Comparison of ENCODE assay signal across 15 mouse cellular contexts in the genomic region with DNA sequence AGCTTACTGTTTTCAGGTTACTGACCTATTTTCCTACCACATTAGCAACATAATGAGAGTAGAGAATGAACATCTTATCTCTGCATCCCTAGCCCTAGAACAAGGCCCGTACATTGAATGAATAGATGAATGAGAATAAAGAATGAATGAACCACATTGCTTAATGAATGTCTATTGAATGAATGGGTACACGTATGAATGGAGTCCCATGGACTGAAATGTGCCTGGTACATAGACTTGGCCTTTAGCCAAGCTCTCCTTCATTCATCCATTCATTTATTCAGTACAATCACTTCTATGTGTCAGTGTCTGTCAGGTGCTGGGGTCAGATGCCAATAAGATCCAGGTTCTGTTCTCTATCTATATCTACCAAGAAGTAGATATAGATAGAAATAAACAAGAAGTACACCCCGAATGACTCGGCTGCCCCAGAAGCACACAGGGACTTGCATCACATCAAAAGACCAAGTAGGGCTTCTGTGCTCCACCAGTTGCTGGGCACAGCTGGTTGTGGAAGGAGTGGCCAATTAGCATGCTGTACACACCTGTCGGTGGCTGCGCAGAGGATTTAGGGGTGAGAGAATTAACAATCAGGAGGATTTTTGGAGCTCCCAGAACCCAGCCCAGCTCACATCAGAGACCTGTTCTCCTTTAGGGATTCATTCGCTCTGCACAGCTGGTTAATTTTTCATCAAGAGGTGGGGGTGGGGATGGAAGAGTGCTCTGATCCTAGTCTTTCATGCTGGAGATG.
DNase-seq lines count a peak whose midpoint lies in the region; ATAC-seq and TF ChIP-seq lines count a peak whose summit lies in the region.
"Had no signal": no experiment of that assay in that cellular context is flagged by ENCODE, and none has a peak within 500 bp of the region (broad histone marks: within the 10 kb centered on the region; RNA-seq: fewer than 3 reads in every experiment).

No protein-coding gene starts in this region.

- no peak for TF ChIP-seq POLR2A in lung, adult 2 months (IDR thresholded peaks at IDR 0.05; ENCODE audit: borderline replicate concordance, extremely low read depth, low read depth, low read length)

- no peaks in the 10 kb centered on the region for H3K36me3 ChIP-seq in hindbrain, embryonic 10.5 days
- H3K36me3 ChIP-seq in hindbrain, embryonic 14.5 days (replicated peaks; ENCODE audit: control insufficient read depth, insufficient read depth): no peaks in the 10 kb centered on the region
- no peaks in the 10 kb centered on the region for H3K36me3 ChIP-seq in forebrain, embryonic 12.5 days (replicated peaks)
- no peaks in the 10 kb centered on the region for H3K36me3 ChIP-seq in hindbrain, postnatal 0 days (ENCODE audit: insufficient read depth, low read length)
- no peaks in the 10 kb centered on the region for H3K36me3 ChIP-seq in neural tube, embryonic 12.5 days
- H3K36me3 ChIP-seq: intestine, embryonic 15.5 days; lung, embryonic 15.5 days had no signal

- no peak; the same call in 1 of the 2 replicates for ATAC-seq in hindbrain, embryonic 14.5 days (ENCODE audit: low FRiP score)
- ATAC-seq in forebrain, embryonic 12.5 days (ENCODE audit: low FRiP score): peak; percentile 80
- ATAC-seq in hindbrain, postnatal 0 days: peak; percentile 36; the same call in 1 of the 2 replicates
- ATAC-seq in neural tube, embryonic 12.5 days (ENCODE audit: low FRiP score, low read depth): peak; percentile 13; the same call in 1 of the 2 replicates
- ATAC-seq: intestine, embryonic 15.5 days had no signal

- no peaks in the 10 kb centered on the region for H3K9me3 ChIP-seq in hindbrain, embryonic 10.5 days
- H3K9me3 ChIP-seq in hindbrain, embryonic 14.5 days (ENCODE audit: control insufficient read depth, low read length): no peaks in the 10 kb centered on the region
- H3K9me3 ChIP-seq in forebrain, embryonic 12.5 days: no peaks in the 10 kb centered on the region
- no peaks in the 10 kb centered on the region for H3K9me3 ChIP-seq in hindbrain, postnatal 0 days (ENCODE audit: low read length)
- H3K9me3 ChIP-seq in neural tube, embryonic 12.5 days: no peaks in the 10 kb centered on the region
- H3K9me3 ChIP-seq: intestine, embryonic 15.5 days; lung, embryonic 15.5 days had no signal

- no peaks in the 10 kb centered on the region for H3K27me3 ChIP-seq in hindbrain, embryonic 10.5 days (ENCODE audit: insufficient read depth, poor library complexity, severe bottlenecking)
- no peaks in the 10 kb centered on the region for H3K27me3 ChIP-seq in hindbrain, embryonic 14.5 days (ENCODE audit: control insufficient read depth, insufficient read depth, low read length)
- H3K27me3 ChIP-seq in forebrain, embryonic 12.5 days: no peaks in the 10 kb centered on the region
- no peaks in the 10 kb centered on the region for H3K27me3 ChIP-seq in hindbrain, postnatal 0 days (ENCODE audit: insufficient read depth, low read length)
- no peaks in the 10 kb centered on the region for H3K27me3 ChIP-seq in neural tube, embryonic 12.5 days (replicated peaks)
- H3K27me3 ChIP-seq: intestine, embryonic 15.5 days; lung, embryonic 15.5 days had no signal

- no peak for TF ChIP-seq CTCF in hindbrain, postnatal 0 days (IDR thresholded peaks at IDR 0.05; ENCODE audit: low read depth)
- no peak for TF ChIP-seq CTCF in lung, adult 2 months (IDR thresholded peaks at IDR 0.05; ENCODE audit: insufficient read depth, low read length)

- peaks cover 58% of the 10 kb centered on the region for H3K4me1 ChIP-seq in hindbrain, embryonic 10.5 days (replicated peaks)
- H3K4me1 ChIP-seq in hindbrain, embryonic 14.5 days (replicated peaks; ENCODE audit: control insufficient read depth, insufficient read depth, low read length): peaks cover 44% of the 10 kb centered on the region
- H3K4me1 ChIP-seq in forebrain, embryonic 12.5 days: peaks cover 60% of the 10 kb centered on the region
- H3K4me1 ChIP-seq in hindbrain, postnatal 0 days (ENCODE audit: insufficient read depth, low read length): peaks cover 12% of the 10 kb centered on the region; the same call in 1 of the 2 replicates
- H3K4me1 ChIP-seq in neural tube, embryonic 12.5 days: peaks cover 62% of the 10 kb centered on the region
- H3K4me1 ChIP-seq in lung, adult 2 months (ENCODE audit: control insufficient read depth, insufficient read depth, low read length): no peaks in the 10 kb centered on the region

- H3K9ac ChIP-seq in hindbrain, embryonic 14.5 days: no peak overlapping the region
- no peak overlapping the region for H3K9ac ChIP-seq in forebrain, embryonic 12.5 days
- no peak overlapping the region for H3K9ac ChIP-seq in hindbrain, postnatal 0 days (replicated peaks; ENCODE audit: low read length)
- H3K9ac ChIP-seq in neural tube, embryonic 12.5 days: no peak overlapping the region
- H3K9ac ChIP-seq: intestine, embryonic 15.5 days; lung, embryonic 15.5 days had no signal

- intact Hi-C loops in heart, postnatal 10 days (cut with DNase I): no loop called here

- peak overlapping the region; percentile 29; the same call in 1 of the 2 replicates for H3K27ac ChIP-seq in hindbrain, embryonic 10.5 days
- no peak overlapping the region for H3K27ac ChIP-seq in hindbrain, embryonic 14.5 days
- H3K27ac ChIP-seq in forebrain, embryonic 12.5 days: peak overlapping the region; percentile 73
- H3K27ac ChIP-seq in hindbrain, postnatal 0 days: no peak overlapping the region; the same call in none of the 2 replicates
- H3K27ac ChIP-seq in neural tube, embryonic 12.5 days: no peak overlapping the region
- H3K27ac ChIP-seq: intestine, embryonic 15.5 days; lung, embryonic 15.5 days had no signal

- no peak overlapping the region for H3K4me3 ChIP-seq in hindbrain, embryonic 10.5 days
- H3K4me3 ChIP-seq in hindbrain, embryonic 14.5 days (replicated peaks; ENCODE audit: low read length): no peak overlapping the region
- no peak overlapping the region for H3K4me3 ChIP-seq in forebrain, embryonic 12.5 days (replicated peaks)
- H3K4me3 ChIP-seq in hindbrain, postnatal 0 days (ENCODE audit: low read length): no peak overlapping the region
- H3K4me3 ChIP-seq in neural tube, embryonic 12.5 days: no peak overlapping the region
- no peak overlapping the region for H3K4me3 ChIP-seq in lung, adult 2 months (replicated peaks; ENCODE audit: extremely low read depth, low read depth, low read length)
- H3K4me3 ChIP-seq: erythroblast, embryonic 14.5 days; intestine, embryonic 15.5 days; lung, embryonic 15.5 days had no signal

- 75% methylated on average over 7 of the region's 7 CpGs for WGBS in hindbrain, embryonic 10.5 days
- WGBS in hindbrain, embryonic 14.5 days: 43% methylated on average over 7 of the region's 7 CpGs
- WGBS in forebrain, embryonic 12.5 days: 26% methylated on average over 7 of the region's 7 CpGs
- 50% methylated on average over 7 of the region's 7 CpGs for WGBS in hindbrain, postnatal 0 days
- 52% methylated on average over 7 of the region's 7 CpGs for WGBS in neural tube, embryonic 12.5 days
- 86% methylated on average over 7 of the region's 7 CpGs for WGBS in lung, adult 2 months

- no peak for DNase-seq in hindbrain, embryonic 10.5 days (ENCODE audit: low spot score)
- DNase-seq in hindbrain, embryonic 14.5 days (ENCODE audit: low spot score): no peak
- peak; percentile 28 for DNase-seq in hindbrain, postnatal 0 days (ENCODE audit: low spot score)
- DNase-seq in lung, adult 2 months: no peak
- no peak for DNase-seq in heart, postnatal 10 days
- no peak for DNase-seq in spleen, adult 18-20 months
- DNase-seq: cerebellum, postnatal 25 days; gastrocnemius, postnatal 36 days; thymus, postnatal 36 days had no signal

- no peak overlapping the region for H3K4me2 ChIP-seq in hindbrain, embryonic 14.5 days (replicated peaks)
- peak overlapping the region; percentile 21 for H3K4me2 ChIP-seq in forebrain, embryonic 12.5 days
- H3K4me2 ChIP-seq in hindbrain, postnatal 0 days (ENCODE audit: low read depth, low read length): no peak overlapping the region
- H3K4me2 ChIP-seq in neural tube, embryonic 12.5 days (replicated peaks): no peak overlapping the region
- H3K4me2 ChIP-seq: heart, embryonic 11.5 days; intestine, embryonic 15.5 days; lung, embryonic 15.5 days had no signal

Comparison
In these comparisons a context has a peak if more than half of its experiments do, and no peak if none do; other contexts are left out.
1. H3K27ac ChIP-seq: peak in hindbrain, embryonic 10.5 days (single experiment) and forebrain, embryonic 12.5 days (single experiment); none in hindbrain, embryonic 14.5 days (single experiment), hindbrain, postnatal 0 days (single experiment) and neural tube, embryonic 12.5 days (single experiment).